Mouse (Mus musculus): Measurements from ENCODE around the gene Vmn1r81.

The Vmn1r81 gene

DNA sequence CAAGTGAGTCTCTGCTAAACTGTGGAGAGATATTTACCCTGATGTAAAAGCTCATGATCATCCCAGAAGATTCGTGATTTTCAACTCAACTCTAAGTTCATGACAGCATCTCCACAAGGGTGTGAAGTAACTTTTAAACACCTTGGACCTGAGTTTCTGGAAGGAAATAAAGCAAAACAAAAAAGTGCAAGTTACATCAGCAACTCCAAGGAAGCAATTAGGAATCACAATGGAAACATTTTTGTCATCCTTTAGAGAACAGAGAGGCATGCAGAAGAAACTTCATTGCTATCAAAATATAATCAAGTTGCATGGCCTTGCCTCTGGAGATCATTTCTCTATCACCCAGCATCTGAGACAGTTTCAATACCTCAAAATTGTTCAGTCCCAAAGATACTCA is at the start of gene Vmn1r81:
Vmn1r81 (minus strand) TSS at position 101 of the 400 bp plus-strand sequence.
- DNase-seq: no peak

DNA sequence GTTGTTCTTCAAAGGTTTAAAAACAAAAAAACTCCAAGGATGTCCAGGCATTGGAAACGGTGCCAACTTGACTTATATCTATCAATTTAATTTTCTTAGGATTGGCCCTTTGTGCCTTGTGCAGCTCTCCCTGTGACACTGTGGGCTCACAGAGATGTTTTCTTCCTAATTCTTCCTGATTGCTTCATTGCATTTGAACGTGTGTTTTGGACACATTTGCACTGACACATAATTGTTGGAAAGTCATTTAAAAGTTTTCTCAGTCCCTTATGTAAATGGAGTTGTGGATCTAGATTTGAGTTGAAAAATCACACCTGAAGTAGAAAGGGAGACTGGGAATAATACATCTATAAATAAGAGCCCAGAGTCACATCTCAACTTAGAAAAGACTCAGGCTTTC is 32.1 kb upstream of the Vmn1r81 start, which contains the start of gene Vmn1r82:
Vmn1r82 (plus strand) TSS at position 301 of the 400 bp plus-strand sequence.
- no peak for DNase-seq

DNA sequence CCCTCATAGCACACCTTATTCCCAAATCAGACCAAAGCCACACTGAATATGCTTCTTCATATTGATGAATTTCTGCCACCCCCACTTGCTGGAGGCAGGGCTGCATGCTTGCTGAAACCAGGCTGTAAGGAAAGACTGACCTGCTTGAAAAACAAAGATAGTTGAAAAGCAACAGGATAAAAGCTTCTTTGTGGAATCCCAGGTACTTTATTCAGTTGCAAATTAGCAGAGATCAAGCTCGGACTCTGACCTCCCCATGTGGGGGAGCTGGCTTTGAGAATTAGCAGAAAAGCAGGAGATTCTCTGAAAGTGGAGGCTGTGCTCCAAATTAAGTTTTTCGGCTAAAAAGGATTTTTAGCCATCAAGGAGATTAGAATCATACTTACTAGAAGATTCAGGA is 63.9 kb downstream of the Vmn1r81 start:
- DNase-seq: no peak

Data from thymus, postnatal 4 days (tissue).